Mouse (Mus musculus): ENCODE measurements around the gene AB124611. TPM values are rescaled to one million over a fixed set of nuclear protein-coding genes. Genes with fewer than 3 reads are reported as not detected.
"Not testable (repeated sequence)": the region's sequence is repeated elsewhere in the genome, so short reads cannot be mapped to it uniquely, and the experiment has no call there.

AB124611 gene
- polyA plus RNA-seq, 1 experiment from 2014 or later: 6.0 TPM

- H3K4me2 ChIP-seq (replicated peaks): no peak overlapping the region
- 97% methylated on average over 2 of the region's 2 CpGs for WGBS
- no peak for ATAC-seq (ENCODE audit: low FRiP score)
- peaks cover 8% of the 10 kb centered on the region for H3K4me1 ChIP-seq
- H3K9ac ChIP-seq: no peak overlapping the region
- H3K36me3 ChIP-seq: 0 out of 2 replicates have a peak, but pooled peaks cover 5% of the 10 kb centered on the region
- no peaks in the 10 kb centered on the region for H3K27me3 ChIP-seq
- H3K9me3 ChIP-seq (replicated peaks): no peaks in the 10 kb centered on the region
- no peak overlapping the region for H3K27ac ChIP-seq
- H3K4me3 ChIP-seq: no peak overlapping the region
Observed at GRCm38 (mm10) chr9:21527100-21527801, 1.3 kb downstream of the AB124611 start.

GRCm38 (mm10) chr9:21527917-21528324, 1.9 kb downstream of the AB124611 start:
- no peaks in the 10 kb centered on the region for H3K9me3 ChIP-seq (replicated peaks)
- 69% methylated on average over 1 of the region's 1 CpGs for WGBS
- no peak overlapping the region for H3K4me3 ChIP-seq
- H3K27ac ChIP-seq: no peak overlapping the region
- H3K9ac ChIP-seq: no peak overlapping the region
- H3K36me3 ChIP-seq: 0 out of 2 replicates have a peak, but pooled peaks cover 5% of the 10 kb centered on the region
- peaks cover 8% of the 10 kb centered on the region for H3K4me1 ChIP-seq
- no peak overlapping the region for H3K4me2 ChIP-seq (replicated peaks)
- no peak for ATAC-seq (ENCODE audit: low FRiP score)
- no peaks in the 10 kb centered on the region for H3K27me3 ChIP-seq

GRCm38 (mm10) chr9:21536501-21536900, 10.5 kb downstream of the AB124611 start:
- Histone ChIP-seq H3K27ac (no peak overlapping the region), H3K36me3 (no peaks in the 10 kb centered on the region), H3K27me3 (no peaks in the 10 kb centered on the region), H3K9ac (no peak overlapping the region), H3K9me3 (replicated peaks) (no peaks in the 10 kb centered on the region), H3K4me2 (replicated peaks) (no peak overlapping the region), H3K4me1 (no peaks in the 10 kb centered on the region), H3K4me3 (no peak overlapping the region)
- 95% methylated on average over 14 of the region's 14 CpGs for WGBS
- no peak for ATAC-seq (ENCODE audit: low FRiP score)

DNA sequence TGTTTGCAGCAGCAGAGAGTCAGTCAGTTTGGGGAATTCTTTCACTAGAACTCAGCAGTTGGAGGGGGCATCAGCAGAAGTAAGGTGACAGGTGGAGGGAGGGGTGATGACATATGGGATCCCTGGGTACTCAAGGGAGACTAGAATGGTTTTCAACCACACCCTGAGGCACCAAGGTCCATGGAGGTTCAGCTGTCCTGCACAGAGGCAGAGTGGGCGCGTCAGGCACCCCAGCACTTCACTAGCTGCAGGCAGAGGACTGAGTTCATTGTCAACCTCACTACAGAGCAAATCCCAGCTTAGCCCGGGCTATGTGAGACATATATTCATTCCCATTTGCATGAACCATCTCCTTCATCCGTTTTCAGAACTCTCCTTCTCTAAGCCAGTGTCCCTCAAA, 11.0 kb downstream of the AB124611 start:
- Histone ChIP-seq H3K4me1 (no peaks in the 10 kb centered on the region), H3K36me3 (no peaks in the 10 kb centered on the region), H3K4me2 (replicated peaks) (no peak overlapping the region), H3K4me3 (no peak overlapping the region), H3K9me3 (replicated peaks) (no peaks in the 10 kb centered on the region), H3K27me3 (no peaks in the 10 kb centered on the region), H3K9ac (no peak overlapping the region), H3K27ac (no peak overlapping the region)
- no peak for ATAC-seq (ENCODE audit: low FRiP score)
- 69% methylated on average over 4 of the region's 4 CpGs for WGBS

DNA sequence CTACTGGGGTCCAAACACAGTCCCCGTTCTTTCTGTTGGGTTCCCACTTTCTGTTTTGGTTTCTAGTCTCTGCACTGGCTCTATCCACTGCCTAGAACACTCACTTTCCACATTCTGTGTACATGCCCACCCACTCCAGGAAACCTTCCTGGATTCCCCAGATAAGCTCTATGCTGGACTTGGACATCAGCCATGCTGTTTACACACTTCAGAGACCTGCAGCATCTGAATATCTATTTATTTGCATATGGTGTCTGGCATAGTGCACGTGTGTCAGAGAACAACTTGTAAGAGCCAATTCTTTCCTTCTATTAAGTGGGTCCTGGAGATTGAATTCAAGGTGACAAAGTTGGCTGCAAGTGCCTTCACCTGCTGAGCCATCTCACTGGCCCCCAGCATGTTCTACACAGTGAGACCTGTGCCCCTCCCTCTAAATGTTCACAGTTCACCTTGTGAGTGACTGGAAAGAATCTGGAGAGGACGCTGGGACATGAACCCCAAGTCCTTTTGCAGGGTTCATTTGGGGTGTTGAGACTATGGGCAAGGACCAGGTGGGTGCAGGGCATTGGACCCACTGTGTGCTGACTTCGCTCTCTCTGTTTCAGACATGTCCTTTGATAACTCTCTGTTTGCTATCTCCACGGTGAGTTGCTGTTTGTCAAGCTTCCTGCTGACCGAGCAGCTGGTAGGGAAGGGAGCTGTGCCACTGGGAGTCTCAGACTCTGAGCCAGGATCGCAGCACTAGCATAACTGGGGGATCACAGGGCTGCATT, 14.2 kb downstream of the AB124611 start:
- Histone ChIP-seq H3K4me3 (no peak overlapping the region), H3K27ac (no peak overlapping the region), H3K9ac (no peak overlapping the region), H3K36me3 (no peaks in the 10 kb centered on the region), H3K27me3 (no peaks in the 10 kb centered on the region), H3K9me3 (replicated peaks) (no peaks in the 10 kb centered on the region), H3K4me2 (replicated peaks) (no peak overlapping the region), H3K4me1 (peaks cover 6% of the 10 kb centered on the region; the same call in 1 of the 2 replicates)
- 80% methylated on average over 7 of the region's 7 CpGs for WGBS
- ATAC-seq (ENCODE audit: low FRiP score): no peak

DNA sequence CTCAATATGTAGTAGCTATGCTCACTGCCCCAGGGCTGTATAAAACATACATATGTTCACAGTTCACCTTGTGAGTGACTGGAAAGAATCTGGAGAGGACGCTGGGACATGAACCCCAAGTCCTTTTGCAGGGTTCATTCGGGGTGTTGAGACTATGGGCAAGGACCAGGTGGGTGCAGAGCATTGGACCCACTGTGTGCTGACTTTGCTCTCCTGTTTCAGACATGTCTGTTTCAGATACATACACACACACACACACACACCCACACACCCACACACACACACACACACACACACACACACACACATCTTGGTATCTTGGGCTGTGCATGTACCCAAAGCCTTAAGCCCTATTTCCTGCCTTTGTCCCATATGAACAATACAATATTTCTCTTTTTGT, 16.0 kb downstream of the AB124611 start:
- 94% methylated on average over 2 of the region's 2 CpGs for WGBS
- not testable (repeated sequence) for H3K27ac ChIP-seq; ATAC-seq (ENCODE audit: low FRiP score); H3K4me2 ChIP-seq (replicated peaks); H3K4me3 ChIP-seq; H3K27me3 ChIP-seq; H3K36me3 ChIP-seq; H3K9me3 ChIP-seq (replicated peaks); H3K9ac ChIP-seq
- H3K4me1 ChIP-seq: peaks cover 11% of the 10 kb centered on the region

DNA sequence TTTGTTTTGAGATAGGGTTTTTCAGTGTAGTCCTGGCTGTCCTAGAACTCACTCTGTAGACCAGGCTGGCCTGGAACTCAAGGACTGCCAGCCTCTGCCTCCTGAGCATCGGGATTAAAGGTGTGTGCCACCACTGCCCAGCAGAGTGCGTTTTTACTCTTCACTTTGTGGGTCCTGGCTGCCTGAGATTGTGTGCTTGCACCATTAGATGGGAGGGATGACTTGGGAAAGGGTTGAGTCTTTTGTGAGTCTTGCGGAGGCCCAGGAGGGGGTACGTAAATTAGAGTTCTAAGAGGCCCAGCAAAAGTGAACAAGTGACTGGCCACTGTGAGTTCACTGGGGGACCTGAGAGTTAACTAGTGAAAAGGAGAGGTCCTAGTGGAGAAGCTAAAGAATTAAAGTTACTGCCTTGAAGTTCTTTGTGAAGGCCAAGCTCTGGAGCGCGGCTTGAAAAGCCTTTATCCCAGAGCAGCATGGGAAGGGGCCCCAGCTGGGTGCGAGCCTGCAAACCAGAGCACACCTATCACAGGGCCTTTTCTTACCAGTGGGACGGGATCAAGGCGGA, 19.5 kb downstream of the AB124611 start:
- peak; percentile 51; the same call in 1 of the 2 replicates for ATAC-seq (ENCODE audit: low FRiP score)
- no peaks in the 10 kb centered on the region for H3K9me3 ChIP-seq (replicated peaks)
- H3K27ac ChIP-seq: peak overlapping the region; percentile 99
- peak overlapping the region; percentile 83 for H3K4me3 ChIP-seq
- WGBS: 5% methylated on average over 9 of the region's 9 CpGs
- H3K9ac ChIP-seq: peak overlapping the region; percentile 59
- H3K4me1 ChIP-seq: peaks cover 27% of the 10 kb centered on the region
- H3K36me3 ChIP-seq: 0 out of 2 replicates have a peak, but pooled peaks cover 5% of the 10 kb centered on the region
- H3K4me2 ChIP-seq (replicated peaks): peak overlapping the region; percentile 60
- no peaks in the 10 kb centered on the region for H3K27me3 ChIP-seq

- ATAC-seq (ENCODE audit: low FRiP score): peak; percentile 95
- peak overlapping the region; percentile 99 for H3K27ac ChIP-seq
- peaks cover 27% of the 10 kb centered on the region for H3K4me1 ChIP-seq
- no peaks in the 10 kb centered on the region for H3K27me3 ChIP-seq
- under 1% methylated on average over 67 of the region's 67 CpGs for WGBS
- H3K9ac ChIP-seq: peak overlapping the region; percentile 59
- no peaks in the 10 kb centered on the region for H3K9me3 ChIP-seq (replicated peaks)
- peak overlapping the region; percentile 60 for H3K4me2 ChIP-seq (replicated peaks)
- H3K36me3 ChIP-seq: 0 out of 2 replicates have a peak, but pooled peaks cover 10% of the 10 kb centered on the region
- peak overlapping the region; percentile 83 for H3K4me3 ChIP-seq
Observed at GRCm38 (mm10) chr9:21545916-21546788, 20.2 kb downstream of the AB124611 start.

DNA sequence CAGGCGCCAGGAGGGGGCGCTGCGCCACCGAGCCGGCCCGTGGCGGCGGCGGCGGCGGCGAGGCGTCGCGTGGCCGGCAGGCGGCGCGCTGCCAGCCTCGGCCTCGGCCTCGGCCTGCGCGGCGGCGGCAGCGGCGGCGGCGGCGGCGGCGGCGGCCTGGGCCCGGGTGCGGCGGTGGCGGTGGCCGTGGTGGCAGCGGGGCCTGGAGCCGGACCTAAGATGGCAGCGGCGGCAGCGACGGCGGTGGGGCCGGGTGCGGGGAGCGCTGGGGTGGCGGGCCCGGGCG, 20.8 kb downstream of the AB124611 start, which contains the start of gene Carm1:
Carm1 (plus strand) TSS at position 106 of the 286 bp plus-strand sequence.
- 0% methylated on average over 2 of the region's 52 CpGs for WGBS
- H3K36me3 ChIP-seq: 0 out of 2 replicates have a peak, but pooled peaks cover 13% of the 10 kb centered on the region
- peak; percentile 49 for ATAC-seq (ENCODE audit: low FRiP score)

DNA sequence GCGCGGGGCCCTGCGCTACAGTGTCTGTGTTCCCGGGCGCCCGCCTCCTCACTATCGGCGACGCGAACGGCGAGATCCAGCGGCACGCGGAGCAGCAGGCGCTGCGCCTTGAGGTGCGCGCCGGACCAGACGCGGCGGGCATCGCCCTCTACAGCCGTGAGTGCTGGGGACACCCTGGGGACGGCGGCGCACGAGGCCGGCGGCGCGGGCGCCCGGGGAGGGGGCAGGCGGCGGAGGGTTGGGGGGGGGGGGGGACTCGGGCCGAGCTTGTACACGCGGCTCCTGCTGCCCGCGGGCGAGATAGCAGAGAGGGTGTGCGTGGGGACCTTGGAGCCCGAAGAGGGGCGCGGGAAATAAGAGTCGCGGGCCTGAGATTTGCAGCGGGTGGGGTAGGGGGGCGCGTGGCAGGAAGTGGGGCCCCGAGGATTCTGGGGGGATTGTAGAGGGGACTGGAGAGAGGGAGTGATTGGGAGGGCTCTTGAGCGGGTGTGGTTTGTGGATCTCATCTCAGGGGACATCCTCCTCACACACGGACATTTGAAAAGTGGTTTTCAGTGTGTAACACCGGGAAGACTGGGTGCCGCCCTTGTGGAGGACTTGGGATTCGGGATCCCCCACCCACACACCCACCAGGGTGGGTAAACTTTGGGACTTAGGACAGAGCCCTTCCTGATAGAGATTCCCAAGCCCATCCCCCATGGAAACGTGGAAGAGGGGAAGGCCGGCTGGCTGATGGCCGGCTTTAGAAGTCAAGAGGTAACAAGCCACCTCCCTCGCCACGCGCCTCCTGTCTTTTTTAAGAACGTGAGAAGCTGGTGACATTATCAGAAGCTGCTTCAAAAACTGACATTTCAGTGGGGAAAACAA, 21.3 kb downstream of the AB124611 start:
- Histone ChIP-seq H3K4me3 (peak overlapping the region; percentile 83), H3K36me3 (0 out of 2 replicates have a peak, but pooled peaks cover 13% of the 10 kb centered on the region), H3K27ac (peak overlapping the region; percentile 99), H3K9me3 (replicated peaks) (no peaks in the 10 kb centered on the region), H3K4me2 (replicated peaks) (peak overlapping the region; percentile 83), H3K9ac (peak overlapping the region; percentile 98), H3K27me3 (no peaks in the 10 kb centered on the region), H3K4me1 (peaks cover 27% of the 10 kb centered on the region)
- peak; percentile 37 for ATAC-seq (ENCODE audit: low FRiP score)
- WGBS: under 1% methylated on average over 52 of the region's 66 CpGs

More for the DNA sequence above, 20.8 kb downstream of the AB124611 start, which contains the start of gene Carm1:
- H3K4me3 ChIP-seq: peak within 1 kb of the TSS; percentile 83
- H3K9me3 ChIP-seq (replicated peaks): no peaks in the 10 kb centered on the region
- peak within 1 kb of the TSS; percentile 99 for H3K27ac ChIP-seq
- peak within 1 kb of the TSS; percentile 83 for H3K4me2 ChIP-seq (replicated peaks)
- H3K9ac ChIP-seq: peak within 1 kb of the TSS; percentile 98
- no peaks in the 10 kb centered on the region for H3K27me3 ChIP-seq
- H3K4me1 ChIP-seq: peaks cover 27% of the 10 kb centered on the region

DNA sequence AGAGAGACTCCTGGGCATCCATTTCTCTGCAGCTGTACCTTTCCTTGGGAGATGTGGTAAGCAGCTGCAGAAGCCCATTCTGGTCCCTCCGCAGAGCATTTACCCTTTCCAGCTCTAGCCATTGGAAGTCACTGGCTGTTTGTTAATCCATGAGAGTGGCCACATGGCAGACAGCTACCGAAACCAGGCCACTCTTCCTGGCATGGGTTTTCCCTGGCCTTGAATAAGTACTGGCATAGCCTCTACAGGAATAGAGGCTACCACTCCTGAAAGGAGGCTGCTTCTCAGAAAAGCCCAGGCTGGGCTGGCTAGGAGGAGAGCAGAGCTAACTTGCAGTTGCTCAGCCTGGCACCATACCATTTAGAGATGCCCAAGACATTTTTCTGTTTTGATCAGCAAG, 25.1 kb downstream of the AB124611 start:
- H3K4me1 ChIP-seq: peaks cover 16% of the 10 kb centered on the region
- H3K4me3 ChIP-seq: no peak overlapping the region
- no peak overlapping the region for H3K9ac ChIP-seq
- H3K27ac ChIP-seq: no peak overlapping the region
- H3K4me2 ChIP-seq (replicated peaks): no peak overlapping the region
- no peak for ATAC-seq (ENCODE audit: low FRiP score)
- H3K36me3 ChIP-seq: peaks cover 24% of the 10 kb centered on the region
- WGBS: 96% methylated on average over 2 of the region's 2 CpGs
- H3K27me3 ChIP-seq: no peaks in the 10 kb centered on the region
- no peaks in the 10 kb centered on the region for H3K9me3 ChIP-seq (replicated peaks)

Measured in hindbrain, embryonic 12.5 days (tissue).